Mouse (Mus musculus) limb, embryonic 11.5 days (tissue): ENCODE measurements around the gene Hddc3. TPM values are rescaled to one million over a fixed set of nuclear protein-coding genes. Genes with fewer than 3 reads are reported as not detected.

Source experiments
- ATAC-seq: fragments of 200-750 bp; cut with Nextera tagmentation; 2 replicates; pipeline ENCODE4 v1.8.0; 2017; ENCODE audit warnings: low read depth; ENCODE audit not compliant: insufficient number of reproducible peaks, low FRiP score, low TSS enrichment
- DNase-seq: peaks from one replicate; pipeline ENCODE4 v3.0.0-alpha.2; 2015; ENCODE audit warnings: low spot score
- H3K27ac ChIP-seq: fragments of 300-500 bp; sonication (generic); replicated peaks from 2 replicates; pipeline ENCODE4 v1.5.1; 2014; ENCODE audit warnings: low read depth, mild to moderate bottlenecking, low read length
- H3K27me3 ChIP-seq: fragments of 300-500 bp; sonication (generic); 2 replicates; pipeline ENCODE4 v1.6.1; 2014; ENCODE audit warnings: mild to moderate bottlenecking, low read length, mixed read lengths; ENCODE audit not compliant: control insufficient read depth, insufficient read depth
- H3K36me3 ChIP-seq: fragments of 300-500 bp; sonication (generic); 2 replicates; pipeline ENCODE4 v1.6.1; 2014; ENCODE audit warnings: mild to moderate bottlenecking, low read length, moderate library complexity, mixed read lengths; ENCODE audit not compliant: control insufficient read depth, insufficient read depth
- H3K4me1 ChIP-seq: fragments of 300-500 bp; sonication (generic); 2 replicates; pipeline ENCODE4 v1.6.1; 2014; ENCODE audit warnings: low read length, mixed read lengths; ENCODE audit not compliant: control insufficient read depth, insufficient read depth
- H3K4me2 ChIP-seq: fragments of 300-500 bp; sonication (generic); 2 replicates; pipeline ENCODE4 v1.6.1; 2014; ENCODE audit warnings: low read depth, mild to moderate bottlenecking, moderate library complexity; ENCODE audit not compliant: severe bottlenecking
- H3K4me3 ChIP-seq: fragments of 300-500 bp; sonication (generic); 2 replicates; pipeline ENCODE4 v1.5.1; 2014; ENCODE audit warnings: low read depth, low read length
- H3K9ac ChIP-seq: fragments of 300-500 bp; sonication (generic); 2 replicates; pipeline ENCODE4 v1.6.1; 2014; ENCODE audit warnings: mild to moderate bottlenecking, low read length
- H3K9me3 ChIP-seq: fragments of 300-500 bp; sonication (generic); 2 replicates; pipeline ENCODE4 v1.6.1; 2016; ENCODE audit warnings: low read length; ENCODE audit not compliant: control insufficient read depth
- WGBS: fragments of 180-500 bp; shearing (Covaris S2); extraction: QIAGEN DNeasy Blood & Tissue Kit; methylation state at CpG from one replicate; pipeline ENCODE4 v1.1.7; 2014; 5-methylcytosine and 5-hydroxymethylcytosine counted together
- polyA plus RNA-seq: library from polyadenylated mRNA; unstranded; fragments of >200 nt; fragmentation: Nextera tagmentation; extraction: Ambion mirVana; gene quantifications from 2 replicates; pipeline ENCODE4 v1.2.1, GENCODE M21; 2014

The Hddc3 gene
- polyA plus RNA-seq, 1 experiment from 2014 or later, result 27.5 TPM

DNA sequence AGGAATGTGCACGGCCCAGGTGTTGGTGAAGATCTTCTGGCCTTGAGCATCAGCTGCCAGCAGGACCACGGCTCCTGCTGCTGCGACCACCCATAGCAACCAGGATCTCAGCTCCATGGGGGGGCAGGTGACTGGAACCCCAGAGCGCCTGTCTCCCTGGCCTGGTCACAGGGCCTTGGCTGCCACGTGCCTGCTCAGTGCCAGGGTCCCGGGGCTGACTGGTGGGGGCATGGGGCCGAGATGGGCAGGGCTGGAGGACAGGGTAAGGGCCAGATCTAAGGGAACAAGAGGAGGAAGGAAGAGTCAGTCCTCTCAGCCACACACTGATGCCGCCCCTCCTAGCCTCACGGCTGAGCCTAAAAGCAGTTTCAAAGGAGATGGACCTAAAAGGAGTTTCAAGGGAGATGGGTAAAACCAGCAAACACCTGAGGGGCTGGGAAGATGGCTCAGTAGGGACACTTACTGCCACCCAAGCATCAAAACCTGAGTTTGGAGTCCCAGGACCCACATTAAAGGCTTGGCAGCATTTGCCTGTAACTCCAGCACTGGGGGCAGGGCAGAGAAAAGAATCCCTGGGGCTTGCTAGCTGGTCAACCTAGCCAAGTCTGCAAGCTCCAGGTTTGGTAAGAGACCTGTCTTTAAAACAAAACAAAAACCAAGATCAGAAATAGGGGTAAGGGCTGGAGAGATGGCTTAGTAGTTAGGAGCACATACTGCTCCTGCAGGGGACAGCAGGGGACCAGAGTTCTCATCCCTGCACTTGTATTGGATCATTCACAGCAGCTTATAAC is 55.9 kb downstream of the Hddc3 start:
- Histone ChIP-seq H3K27ac (no peak overlapping the region), H3K4me2 (no peak overlapping the region), H3K4me1 (peaks cover 16% of the 10 kb centered on the region), H3K27me3 (no peaks in the 10 kb centered on the region), H3K9me3 (no peaks in the 10 kb centered on the region), H3K4me3 (no peak overlapping the region), H3K36me3 (peaks cover 14% of the 10 kb centered on the region), H3K9ac (no peak overlapping the region)
- no peak for ATAC-seq
- 77% methylated on average over 9 of the region's 9 CpGs for WGBS
- no peak for DNase-seq

DNA sequence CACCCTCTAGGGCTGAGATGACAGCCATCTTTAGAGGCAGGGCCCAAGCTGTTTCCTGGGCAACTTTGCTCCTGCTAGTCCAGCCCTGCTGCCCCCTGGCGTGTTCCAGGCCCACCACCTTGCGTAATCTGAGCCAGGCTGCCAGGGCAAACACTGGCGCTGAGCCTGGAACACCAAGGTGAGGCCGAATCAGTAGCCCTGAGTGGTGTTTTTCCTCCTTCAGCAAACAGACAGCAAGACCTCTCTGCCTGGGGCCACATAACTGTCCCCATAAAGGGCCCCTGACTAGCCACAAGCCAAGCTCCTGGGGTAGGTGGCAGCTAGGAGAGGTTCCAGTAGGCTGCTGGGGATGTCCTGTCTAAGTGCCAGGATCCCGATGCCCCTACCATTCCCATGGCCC is 57.2 kb downstream of the Hddc3 start:
- DNase-seq (no peak), ATAC-seq (no peak)
- Histone ChIP-seq H3K9ac (no peak overlapping the region; the same call in 1 of the 2 replicates), H3K27ac (no peak overlapping the region), H3K36me3 (peaks cover 11% of the 10 kb centered on the region), H3K4me1 (peaks cover 16% of the 10 kb centered on the region), H3K27me3 (no peaks in the 10 kb centered on the region), H3K4me2 (no peak overlapping the region), H3K9me3 (no peaks in the 10 kb centered on the region), H3K4me3 (no peak overlapping the region)
- WGBS, result 43% methylated on average over 5 of the region's 5 CpGs

Other genes with a start within 250 kb of the Hddc3 start
- 540 and 555 TPM in 2 replicates for gene Idh2, start 227.7 kb upstream of the Hddc3 start, polyA plus RNA-seq
- 8.3 and 9.0 TPM in 2 replicates for gene Sema4b, start 156.3 kb upstream of the Hddc3 start, polyA plus RNA-seq
- 55.5 and 60.8 TPM in 2 replicates for gene Cib1, start 110.3 kb upstream of the Hddc3 start, polyA plus RNA-seq
- 4.6 and 4.8 TPM in 2 replicates for gene Gdpgp1, start 110.2 kb upstream of the Hddc3 start, polyA plus RNA-seq
- 0.30 and 0.91 TPM in 2 replicates for gene Ttll13, start 96.7 kb upstream of the Hddc3 start, polyA plus RNA-seq
- 47.4 and 49.0 TPM in 2 replicates for gene Ngrn, start 81.9 kb upstream of the Hddc3 start, polyA plus RNA-seq
- 13.0 and 18.9 TPM in 2 replicates for gene Vps33b, start 73.5 kb upstream of the Hddc3 start, polyA plus RNA-seq
- 150 and 152 TPM in 2 replicates for gene Prc1, start 48.7 kb upstream of the Hddc3 start, polyA plus RNA-seq
- 10.5 and 11.0 TPM in 2 replicates for gene Rccd1, start 18.6 kb upstream of the Hddc3 start, polyA plus RNA-seq
- 34.7 and 38.0 TPM in 2 replicates for gene Unc45a, start 2.1 kb upstream of the Hddc3 start, polyA plus RNA-seq
- 12.5 and 15.1 TPM in 2 replicates for gene Man2a2, start 28.3 kb downstream of the Hddc3 start, polyA plus RNA-seq
- gene Fes, start 44.8 kb downstream of the Hddc3 start, polyA plus RNA-seq, result 7.6 and 8.4 TPM in 2 replicates
- gene Furin, start 62.3 kb downstream of the Hddc3 start, polyA plus RNA-seq, result 9.2 and 10.0 TPM in 2 replicates
- 51.8 and 59.0 TPM in 2 replicates for gene Blm, start 192.0 kb downstream of the Hddc3 start, polyA plus RNA-seq